Mouse (Mus musculus): ENCODE results near the gene Vash2. TPM values are rescaled to one million over a fixed set of nuclear protein-coding genes. Genes with fewer than 3 reads are reported as not detected.
A peak's percentile ranks its signal among the peaks of the same experiment; 100 is the strongest.
"Not testable (repeated sequence)": the region's sequence is repeated elsewhere in the genome, so short reads cannot be mapped to it uniquely, and the experiment has no call there.

Vash2 gene
- polyA plus RNA-seq, 1 experiment from 2014 or later: 19.1 TPM

DNA sequence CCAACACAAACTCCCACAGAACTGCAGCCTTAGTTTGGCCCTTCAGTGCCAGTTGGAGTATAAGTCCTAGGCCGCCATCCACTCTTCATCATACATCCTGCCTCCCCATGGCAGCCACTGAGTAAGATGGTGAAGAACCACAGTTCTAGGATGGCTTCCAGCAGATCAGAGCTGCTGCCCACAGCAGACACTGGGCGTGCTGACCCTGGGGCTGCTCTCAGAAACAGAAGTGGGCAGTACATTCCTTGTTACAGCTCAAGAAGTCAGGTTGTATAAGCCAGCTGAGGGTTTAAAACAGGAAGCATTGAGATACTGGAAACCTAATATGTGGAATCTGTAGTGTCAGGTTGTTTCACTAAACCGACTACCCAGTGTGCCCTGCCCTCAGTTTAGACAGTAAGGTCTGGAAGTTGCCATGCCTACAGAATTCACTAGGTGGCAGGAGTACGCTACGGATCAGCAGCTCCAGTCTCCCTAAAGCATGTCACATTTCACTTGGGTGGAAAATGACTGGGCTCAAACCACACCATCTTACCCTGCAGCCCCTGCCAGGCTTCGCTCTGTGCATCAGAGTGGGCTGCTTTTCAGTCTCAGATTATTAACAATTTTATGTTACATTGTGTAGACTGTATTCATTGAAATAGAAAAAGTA, 34.9 kb downstream of the Vash2 start:
- no peak overlapping the region for H3K4me2 ChIP-seq (replicated peaks)
- ATAC-seq: peak; percentile 75; the same call in 1 of the 2 replicates

DNA sequence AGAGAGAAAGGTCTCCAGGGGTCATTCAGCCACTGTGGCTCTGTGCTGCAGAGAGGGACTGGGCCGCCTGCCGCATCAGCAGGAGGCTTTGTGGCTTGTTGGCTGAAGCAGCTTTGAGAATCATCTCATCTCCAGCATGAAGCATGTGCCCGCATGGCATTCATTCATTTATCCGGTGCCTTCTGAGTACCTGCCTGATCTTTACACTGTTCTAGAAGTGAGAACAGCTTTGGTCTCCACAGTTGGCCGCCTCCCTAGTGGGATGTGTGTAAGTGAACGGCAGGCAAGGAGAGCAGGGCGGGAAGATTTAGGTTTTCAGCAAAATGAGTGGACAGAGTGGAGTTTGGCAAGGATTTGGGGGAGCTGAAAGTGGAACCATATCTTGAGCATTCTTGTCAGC, 39.3 kb downstream of the Vash2 start:
- Histone ChIP-seq H3K4me1 (replicated peaks) (no peaks in the 10 kb centered on the region), H3K4me2 (replicated peaks) (no peak overlapping the region), H3K36me3 (peaks cover 35% of the 10 kb centered on the region), H3K9me3 (no peaks in the 10 kb centered on the region), H3K27ac (no peak overlapping the region), H3K4me3 (replicated peaks) (no peak overlapping the region), H3K27me3 (replicated peaks) (no peaks in the 10 kb centered on the region), H3K9ac (no peak overlapping the region)
- 93% methylated on average over 7 of the region's 7 CpGs for WGBS
- no peak for ATAC-seq

More for the DNA sequence above, 34.9 kb downstream of the Vash2 start:
- Histone ChIP-seq H3K9me3 (no peaks in the 10 kb centered on the region), H3K4me1 (replicated peaks) (no peaks in the 10 kb centered on the region), H3K27me3 (replicated peaks) (no peaks in the 10 kb centered on the region), H3K4me3 (replicated peaks) (no peak overlapping the region), H3K27ac (no peak overlapping the region), H3K36me3 (peaks cover 35% of the 10 kb centered on the region), H3K9ac (no peak overlapping the region)
- WGBS: 48% methylated on average over 6 of the region's 6 CpGs

DNA sequence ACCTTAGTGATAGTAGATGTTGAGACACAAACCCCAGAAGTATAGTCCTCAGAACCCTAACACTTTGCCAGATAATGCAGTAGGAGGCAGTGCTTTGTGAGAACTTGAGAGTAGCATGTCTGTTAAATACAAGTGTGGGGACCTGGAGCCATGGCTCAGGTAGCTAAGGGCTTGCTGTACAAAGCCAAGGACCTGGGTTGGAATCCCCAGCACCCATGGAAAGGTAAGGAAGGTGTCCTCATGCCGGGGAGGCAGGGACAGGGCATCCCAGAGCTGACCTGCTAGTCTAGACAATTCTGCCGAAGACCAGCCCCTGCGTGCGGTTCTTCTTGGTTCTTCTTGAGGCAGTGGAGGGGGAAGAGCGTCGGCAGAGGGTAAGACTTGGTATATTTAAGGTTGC, 48.9 kb downstream of the Vash2 start:
- ATAC-seq: no peak
- Histone ChIP-seq H3K4me2 (replicated peaks) (peak overlapping the region; percentile 45), H3K27me3 (replicated peaks) (no peaks in the 10 kb centered on the region), H3K9me3 (no peaks in the 10 kb centered on the region), H3K27ac (peak overlapping the region; percentile 64), H3K9ac (no peak overlapping the region; the same call in 1 of the 2 replicates), H3K36me3 (peaks cover 14% of the 10 kb centered on the region), H3K4me3 (replicated peaks) (0 out of 2 replicates have a peak overlapping the region, but pooled peaks have one; percentile 3), H3K4me1 (replicated peaks) (peaks cover 5% of the 10 kb centered on the region)
- 40% methylated on average over 6 of the region's 6 CpGs for WGBS

- no peaks in the 10 kb centered on the region for H3K27me3 ChIP-seq (replicated peaks)
- H3K27ac ChIP-seq: peak overlapping the region; percentile 99
- H3K4me1 ChIP-seq (replicated peaks): peaks cover 5% of the 10 kb centered on the region
- H3K4me2 ChIP-seq (replicated peaks): peak overlapping the region; percentile 72
- WGBS: 4% methylated on average over 27 of the region's 27 CpGs
- ATAC-seq: peak; percentile 30
- peak overlapping the region; percentile 87 for H3K4me3 ChIP-seq (replicated peaks)
- peak overlapping the region; percentile 92 for H3K9ac ChIP-seq
- H3K36me3 ChIP-seq: peaks cover 5% of the 10 kb centered on the region
- H3K9me3 ChIP-seq: no peaks in the 10 kb centered on the region
Observed at GRCm38 (mm10) chr1:190929010-190929695, 49.9 kb downstream of the Vash2 start.

- Histone ChIP-seq H3K9me3 (no peaks in the 10 kb centered on the region), H3K4me1 (replicated peaks) (peaks cover 5% of the 10 kb centered on the region), H3K27ac (peak overlapping the region; percentile 99), H3K4me3 (replicated peaks) (peak overlapping the region; percentile 87), H3K9ac (peak overlapping the region; percentile 92), H3K27me3 (replicated peaks) (no peaks in the 10 kb centered on the region), H3K36me3 (no peaks in the 10 kb centered on the region), H3K4me2 (replicated peaks) (peak overlapping the region; percentile 72)
- peak; percentile 97 for ATAC-seq
- WGBS: under 1% methylated on average over 59 of the region's 79 CpGs
Observed at GRCm38 (mm10) chr1:190928370-190929009, 50.6 kb downstream of the Vash2 start.

GRCm38 (mm10) chr1:190927751-190928369, 51.2 kb downstream of the Vash2 start:
- ATAC-seq: peak; percentile 37
- Histone ChIP-seq H3K4me1 (replicated peaks) (peaks cover 5% of the 10 kb centered on the region), H3K4me3 (replicated peaks) (peak overlapping the region; percentile 87), H3K4me2 (replicated peaks) (peak overlapping the region; percentile 72), H3K9me3 (no peaks in the 10 kb centered on the region), H3K36me3 (no peaks in the 10 kb centered on the region), H3K27ac (peak overlapping the region; percentile 99), H3K27me3 (replicated peaks) (no peaks in the 10 kb centered on the region), H3K9ac (peak overlapping the region; percentile 92)
- WGBS: 9% methylated on average over 16 of the region's 16 CpGs

- WGBS: 77% methylated on average over 3 of the region's 3 CpGs
- H3K4me2 ChIP-seq (replicated peaks): peak overlapping the region; percentile 72; the same call in 1 of the 2 replicates
Observed at GRCm38 (mm10) chr1:190927311-190927710, 51.8 kb downstream of the Vash2 start.

DNA sequence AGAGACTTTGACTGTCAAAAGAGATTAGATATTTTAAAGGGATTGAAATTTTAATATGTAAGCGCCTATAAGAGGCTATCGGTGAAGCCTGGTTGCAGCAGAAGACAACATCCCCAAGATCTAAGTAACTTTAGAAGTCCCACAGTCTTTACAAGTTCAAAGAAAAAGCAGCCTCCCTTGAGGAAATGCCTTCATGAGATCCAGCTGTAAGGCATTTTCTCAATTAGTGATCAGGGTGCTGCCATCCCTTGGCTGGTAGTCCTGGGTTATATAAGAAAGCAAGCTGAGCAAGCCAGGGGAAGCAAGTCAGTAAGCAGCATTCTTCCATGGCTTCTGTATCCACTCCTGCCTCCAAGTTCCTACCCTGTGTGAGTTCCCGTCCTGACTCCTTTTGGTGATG, 54.3 kb downstream of the Vash2 start, which contains the start of gene Angel2:
Gene Angel2 (plus strand): TSS at position 301 of the 400 bp plus-strand sequence.
- H3K4me2 ChIP-seq (replicated peaks); ATAC-seq; H3K27ac ChIP-seq; H3K9ac ChIP-seq; H3K4me3 ChIP-seq (replicated peaks); H3K4me1 ChIP-seq (replicated peaks); H3K36me3 ChIP-seq; H3K27me3 ChIP-seq (replicated peaks); H3K9me3 ChIP-seq: not testable (repeated sequence)
- WGBS: 85% methylated on average over 3 of the region's 3 CpGs

More at GRCm38 (mm10) chr1:190927311-190927710, 51.8 kb downstream of the Vash2 start:
- ATAC-seq: no peak
- no peak overlapping the region for H3K27ac ChIP-seq
- H3K27me3 ChIP-seq (replicated peaks): no peaks in the 10 kb centered on the region
- H3K36me3 ChIP-seq: no peaks in the 10 kb centered on the region
- no peaks in the 10 kb centered on the region for H3K9me3 ChIP-seq
- no peak overlapping the region for H3K9ac ChIP-seq
- peaks cover 5% of the 10 kb centered on the region for H3K4me1 ChIP-seq (replicated peaks)
- no peak overlapping the region for H3K4me3 ChIP-seq (replicated peaks)

DNA sequence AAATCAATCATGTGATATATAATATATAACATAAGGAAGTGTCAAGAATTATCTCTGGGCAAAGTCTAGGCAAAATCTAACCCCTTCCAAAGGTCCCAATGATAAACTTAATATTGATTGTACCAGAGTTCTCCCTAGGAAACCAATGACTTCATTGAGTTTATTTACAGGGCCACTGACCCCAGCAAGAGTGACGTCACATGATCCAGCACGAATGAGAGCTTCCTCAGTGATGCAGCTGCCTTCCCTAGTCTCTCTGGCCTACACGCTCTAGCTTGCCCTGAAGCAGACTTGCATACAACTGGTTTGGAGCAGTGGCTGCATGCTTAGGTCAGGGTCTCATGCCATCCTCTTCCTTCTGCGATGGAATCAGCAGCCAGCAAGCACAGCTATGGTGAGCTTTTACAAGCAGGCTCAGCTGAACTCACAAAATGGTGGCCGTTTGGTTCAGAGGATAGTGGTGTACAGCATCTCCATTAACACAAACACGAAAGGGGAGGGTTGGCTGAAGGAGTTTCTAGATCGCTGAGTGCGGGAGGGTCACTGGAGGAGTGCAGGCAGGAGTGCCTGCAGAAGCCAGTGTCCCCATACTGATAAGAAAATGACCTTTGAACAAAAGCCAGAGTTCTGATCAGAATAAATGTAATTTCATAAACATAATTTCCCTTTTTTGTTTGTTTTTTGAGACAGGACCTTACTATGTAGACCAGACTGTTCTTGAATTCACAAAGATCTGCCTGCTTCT, 59.2 kb downstream of the Vash2 start:
- Histone ChIP-seq H3K27ac (no peak overlapping the region), H3K4me1 (replicated peaks) (no peaks in the 10 kb centered on the region), H3K9me3 (no peaks in the 10 kb centered on the region), H3K9ac (no peak overlapping the region), H3K27me3 (replicated peaks) (no peaks in the 10 kb centered on the region), H3K4me2 (replicated peaks) (no peak overlapping the region), H3K4me3 (replicated peaks) (no peak overlapping the region), H3K36me3 (no peaks in the 10 kb centered on the region)
- peak; percentile 71 for ATAC-seq
- 60% methylated on average over 8 of the region's 8 CpGs for whole genome bisulfite sequencing

DNA sequence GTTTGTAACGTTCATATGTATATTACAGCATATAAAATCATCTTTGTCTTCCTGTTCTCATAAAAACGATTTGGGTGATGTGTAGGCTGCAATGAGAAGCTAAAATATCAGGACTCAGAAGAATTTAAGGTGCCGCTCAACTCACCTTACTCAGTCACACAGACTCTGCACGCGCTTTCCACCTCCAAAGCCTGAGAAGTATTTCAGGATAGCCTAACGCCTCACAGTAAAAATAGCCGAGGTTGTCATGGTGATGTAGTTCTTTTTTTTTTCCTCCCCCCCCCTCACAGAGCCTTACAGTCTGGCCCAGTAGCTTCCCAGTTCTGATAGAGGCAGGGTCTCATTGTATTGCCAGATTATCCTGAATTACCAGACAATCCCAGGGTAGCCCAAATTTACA, 60.2 kb downstream of the Vash2 start:
- Histone ChIP-seq H3K4me3 (replicated peaks) (no peak overlapping the region), H3K4me2 (replicated peaks) (no peak overlapping the region), H3K4me1 (replicated peaks) (no peaks in the 10 kb centered on the region), H3K9ac (no peak overlapping the region), H3K27ac (no peak overlapping the region), H3K9me3 (no peaks in the 10 kb centered on the region), H3K27me3 (replicated peaks) (no peaks in the 10 kb centered on the region), H3K36me3 (no peaks in the 10 kb centered on the region)
- whole genome bisulfite sequencing: 66% methylated on average over 7 of the region's 7 CpGs
- ATAC-seq: no peak

- no peak for ATAC-seq
- Histone ChIP-seq H3K4me2 (replicated peaks) (no peak overlapping the region), H3K9ac (no peak overlapping the region), H3K9me3 (no peaks in the 10 kb centered on the region), H3K36me3 (no peaks in the 10 kb centered on the region), H3K27me3 (replicated peaks) (no peaks in the 10 kb centered on the region), H3K4me3 (replicated peaks) (no peak overlapping the region), H3K4me1 (replicated peaks) (peaks cover 10% of the 10 kb centered on the region), H3K27ac (no peak overlapping the region)
- 42% methylated on average over 1 of the region's 1 CpGs for WGBS
Observed at GRCm38 (mm10) chr1:190912623-190913022, 66.5 kb downstream of the Vash2 start.

All from intestine, embryonic 15.5 days (tissue).